ENCODE assay signal across 8 mouse cellular contexts in the genomic region with DNA sequence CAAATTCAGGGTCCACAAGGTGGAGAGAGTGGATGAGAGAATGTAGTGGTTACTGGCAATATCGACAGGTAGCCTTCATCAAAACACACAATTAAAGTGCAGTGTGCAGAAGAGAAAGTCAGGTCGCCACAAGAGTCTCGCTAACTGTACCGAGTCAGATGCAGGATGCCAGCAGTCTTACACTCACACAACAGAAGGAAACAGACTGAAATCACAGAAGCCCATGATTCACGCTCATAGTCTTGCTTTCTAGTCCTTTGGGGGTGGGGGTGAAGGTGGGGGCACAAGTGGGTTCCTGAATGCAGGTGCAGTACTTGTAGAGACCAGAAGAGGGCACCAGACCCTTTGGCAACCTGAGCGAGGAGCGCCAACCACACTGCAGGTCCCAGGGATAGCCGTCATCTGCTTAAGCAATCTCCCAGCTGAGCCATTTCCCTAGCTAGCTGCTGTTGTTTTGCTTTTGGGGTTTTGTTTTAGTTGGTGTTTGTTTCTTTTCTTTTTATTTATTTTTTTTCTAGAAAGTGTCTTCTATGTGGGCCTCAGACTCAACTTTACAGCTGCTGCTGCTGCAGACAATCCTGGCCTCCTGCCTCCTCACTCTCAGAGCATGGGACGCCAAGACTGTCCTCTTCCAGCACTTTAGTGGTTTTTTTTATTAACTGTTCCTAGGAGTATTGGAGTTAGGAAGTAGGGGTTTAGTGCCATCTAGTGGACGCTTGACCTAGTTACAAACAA.
DNase-seq lines count a peak whose midpoint lies in the region; ATAC-seq and TF ChIP-seq lines count a peak whose summit lies in the region.

No protein-coding gene starts in this region.

- H3K9me3 ChIP-seq in forebrain, postnatal 0 days (ENCODE audit: low read length), result no peaks in the 10 kb centered on the region
- no peaks in the 10 kb centered on the region for H3K9me3 ChIP-seq in lung, embryonic 15.5 days

- WGBS in forebrain, postnatal 0 days, result 17% methylated on average over 10 of the region's 10 CpGs
- 13% methylated on average over 10 of the region's 10 CpGs for WGBS in lung, embryonic 15.5 days

- peak; percentile 81 for TF ChIP-seq CTCF in forebrain, postnatal 0 days (IDR thresholded peaks at IDR 0.05; ENCODE audit: low read depth)

- H3K4me1 ChIP-seq in forebrain, postnatal 0 days (ENCODE audit: insufficient read depth), result no peaks in the 10 kb centered on the region
- peaks cover 15% of the 10 kb centered on the region for H3K4me1 ChIP-seq in lung, embryonic 15.5 days

- H3K27ac ChIP-seq in forebrain, postnatal 0 days (ENCODE audit: low read depth, low read length), result 0 out of 2 replicates have a peak overlapping the region, but pooled peaks have one; percentile 3
- H3K27ac ChIP-seq in lung, embryonic 15.5 days, result peak overlapping the region; percentile 57

- no peaks in the 10 kb centered on the region for H3K27me3 ChIP-seq in forebrain, postnatal 0 days (ENCODE audit: insufficient read depth, low read length)
- H3K27me3 ChIP-seq in lung, embryonic 15.5 days, result no peaks in the 10 kb centered on the region

- peak overlapping the region; percentile 11; the same call in 1 of the 2 replicates for H3K4me2 ChIP-seq in forebrain, postnatal 0 days (ENCODE audit: low read depth)
- peak overlapping the region; percentile 41 for H3K4me2 ChIP-seq in lung, embryonic 15.5 days

- H3K36me3 ChIP-seq in forebrain, postnatal 0 days (ENCODE audit: insufficient read depth), result no peaks in the 10 kb centered on the region
- no peaks in the 10 kb centered on the region for H3K36me3 ChIP-seq in lung, embryonic 15.5 days

- no peak overlapping the region for H3K4me3 ChIP-seq in forebrain, postnatal 0 days (ENCODE audit: low read depth, low read length)
- no peak overlapping the region for H3K4me3 ChIP-seq in lung, embryonic 15.5 days

- peak; percentile 89 for ATAC-seq in forebrain, postnatal 0 days
- peak; percentile 88 for ATAC-seq in lung, embryonic 15.5 days (ENCODE audit: borderline replicate concordance, extremely low read depth, low FRiP score, low TSS enrichment)

- H3K9ac ChIP-seq in forebrain, postnatal 0 days, result no peak overlapping the region
- H3K9ac ChIP-seq in lung, embryonic 15.5 days, result no peak overlapping the region

- DNase-seq in MEL-GATA-1-ER (ENCODE audit: extremely low read depth, low read depth), result peak; percentile 68
- DNase-seq in cerebellum, adult 18-20 months, result peak; percentile 66 to 78
- DNase-seq in forebrain, postnatal 0 days, result peak; percentile 88
- peak; percentile 89 for DNase-seq in heart, postnatal 4 days
- DNase-seq in layer of hippocampus, adult 8-10 months (ENCODE audit: low spot score in 2 of 2), result peak; percentile 52 to 77
- DNase-seq in ovary, adult 18-20 months (ENCODE audit: low spot score), result peak; percentile 39
- DNase-seq in thymus, postnatal 0 days (ENCODE audit: low spot score), result peak; percentile 90

Comparison
In these comparisons a context has a peak if more than half of its experiments do, and no peak if none do; other contexts are left out.
1. DNase-seq: peak in every context shown above with its lines; median percentile 90 in thymus, postnatal 0 days; 89 in heart, postnatal 4 days; 88 in forebrain, postnatal 0 days; 72 in cerebellum, adult 18-20 months; 68 in MEL-GATA-1-ER; 64 in layer of hippocampus, adult 8-10 months; 39 in ovary, adult 18-20 months.